Mouse (Mus musculus) splenic B cell, adult 2 months (primary cell): ENCODE results near the gene Prdm11.

ENCODE experiments used
- DNase-seq: peaks from one replicate; pipeline ENCODE4 v3.0.0-alpha.2; 2011; ENCODE audit warnings: low read depth, low spot score
- H3K27me3 ChIP-seq: 2 replicates; pipeline ENCODE4 v1.6.1; 2012; ENCODE audit warnings: mild to moderate bottlenecking, low read length, moderate library complexity, mixed read lengths; ENCODE audit not compliant: control insufficient read depth, poor library complexity, insufficient read depth, severe bottlenecking
- H3K36me3 ChIP-seq: 2 replicates; pipeline ENCODE4 v1.6.1; 2012; ENCODE audit warnings: mild to moderate bottlenecking, low read length, moderate library complexity, mixed read lengths; ENCODE audit not compliant: control insufficient read depth, poor library complexity, insufficient read depth, severe bottlenecking

Prdm11 gene

GRCm38 (mm10) chr2:92929696-92930095 is 116.3 kb downstream of the Prdm11 start:
- no peak for DNase-seq
- no peaks in the 10 kb centered on the region for H3K36me3 ChIP-seq
- no peaks in the 10 kb centered on the region for H3K27me3 ChIP-seq

GRCm38 (mm10) chr2:92924677-92925259 is 121.2 kb downstream of the Prdm11 start:
- DNase-seq, result no peak
- Histone ChIP-seq H3K36me3 (no peaks in the 10 kb centered on the region), H3K27me3 (no peaks in the 10 kb centered on the region)

- no peak for DNase-seq
- Histone ChIP-seq H3K36me3 (no peaks in the 10 kb centered on the region), H3K27me3 (no peaks in the 10 kb centered on the region)
Measured at GRCm38 (mm10) chr2:92920709-92921108, 125.3 kb downstream of the Prdm11 start.

GRCm38 (mm10) chr2:92917405-92918142 is 128.4 kb downstream of the Prdm11 start:
- no peaks in the 10 kb centered on the region; the same call in 1 of the 2 replicates for H3K27me3 ChIP-seq
- DNase-seq, result no peak
- no peaks in the 10 kb centered on the region for H3K36me3 ChIP-seq

GRCm38 (mm10) chr2:92915659-92916631 is 130.0 kb downstream of the Prdm11 start:
- Histone ChIP-seq H3K36me3 (no peaks in the 10 kb centered on the region), H3K27me3 (no peaks in the 10 kb centered on the region; the same call in 1 of the 2 replicates)
- no peak for DNase-seq
